Mouse (Mus musculus) lung, adult 2 months (tissue): ENCODE measurements around the gene Anapc5.

Experiments used
- CTCF ChIP-seq: fragments of 200-500 bp; IDR thresholded peaks from 2 replicates; pipeline ENCODE4 v1.5.1; 2011; ENCODE audit warnings: mild to moderate bottlenecking, low read length, control low read depth; ENCODE audit not compliant: insufficient read depth
- POLR2A ChIP-seq: fragments of 200-500 bp; IDR thresholded peaks from 2 replicates; pipeline ENCODE4 v1.6.1; 2011; ENCODE audit warnings: low read depth, mild to moderate bottlenecking, control low read depth, low read length, borderline replicate concordance; ENCODE audit errors: extremely low read depth

DNA sequence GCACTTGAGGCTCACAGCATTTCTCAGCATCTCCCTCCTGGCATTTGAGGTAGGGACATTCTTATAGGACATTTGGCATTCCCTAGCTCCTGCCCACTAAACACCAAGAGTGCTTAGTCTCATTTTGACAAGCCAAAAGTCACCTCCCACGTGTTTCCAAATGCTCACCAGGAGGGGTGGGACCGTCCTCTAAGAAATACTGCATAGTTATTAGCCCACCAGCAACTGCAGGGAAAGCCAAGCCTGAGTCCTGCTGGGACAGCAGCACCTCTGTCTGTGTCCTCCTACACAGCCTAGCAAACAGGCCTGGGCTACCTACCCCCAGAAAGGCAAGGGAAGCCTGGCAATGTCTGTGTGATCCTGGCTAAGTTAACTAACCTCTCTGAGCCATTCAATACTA is 43.8 kb downstream of the Anapc5 start:
- TF ChIP-seq CTCF = no peak
- no peak for TF ChIP-seq POLR2A
